Mouse (Mus musculus) neural tube, embryonic 11.5 days (tissue): ENCODE measurements around the gene Qrich2. TPM values are rescaled to one million over a fixed set of nuclear protein-coding genes. Genes with fewer than 3 reads are reported as not detected.
A peak's percentile ranks its signal among the peaks of the same experiment; 100 is the strongest.
"Not testable (repeated sequence)": the region's sequence is repeated elsewhere in the genome, so short reads cannot be mapped to it uniquely, and the experiment has no call there.

Experiments
- ATAC-seq: fragments of 200-750 bp; cut with Nextera tagmentation; 2 replicates; pipeline ENCODE4 v1.8.0; 2017; ENCODE audit warnings: moderate number of reproducible peaks, mild to moderate bottlenecking, moderate TSS enrichment, moderate library complexity; ENCODE audit not compliant: insufficient read depth, low FRiP score, low TSS enrichment
- DNase-seq: peaks from one replicate; pipeline ENCODE4 v3.0.0-alpha.2; 2015; ENCODE audit warnings: low spot score
- H3K27ac ChIP-seq: fragments of 300-500 bp; sonication (generic); 2 replicates; pipeline ENCODE4 v1.5.1; 2014; ENCODE audit warnings: low read depth, mild to moderate bottlenecking, low read length
- H3K27me3 ChIP-seq: fragments of 300-500 bp; sonication (generic); 2 replicates; pipeline ENCODE4 v1.6.1; 2014; ENCODE audit warnings: mild to moderate bottlenecking, low read length, mixed read lengths; ENCODE audit not compliant: control insufficient read depth, insufficient read depth
- H3K36me3 ChIP-seq: fragments of 300-500 bp; sonication (generic); 2 replicates; pipeline ENCODE4 v1.6.1; 2014; ENCODE audit warnings: mild to moderate bottlenecking, low read length, moderate library complexity, mixed read lengths; ENCODE audit not compliant: control insufficient read depth, insufficient read depth
- H3K4me1 ChIP-seq: fragments of 300-500 bp; sonication (generic); 2 replicates; pipeline ENCODE4 v1.6.1; 2014; ENCODE audit warnings: low read length, mixed read lengths; ENCODE audit not compliant: control insufficient read depth, insufficient read depth
- H3K4me2 ChIP-seq: fragments of 300-500 bp; sonication (generic); 2 replicates; pipeline ENCODE4 v1.6.1; 2014; ENCODE audit warnings: low read depth, mild to moderate bottlenecking, moderate library complexity
- H3K4me3 ChIP-seq: fragments of 300-500 bp; sonication (generic); 2 replicates; pipeline ENCODE4 v1.5.1; 2014; ENCODE audit warnings: low read depth, low read length
- H3K9ac ChIP-seq: fragments of 300-500 bp; sonication (generic); 2 replicates; pipeline ENCODE4 v1.6.1; 2014; ENCODE audit warnings: mild to moderate bottlenecking, low read length
- H3K9me3 ChIP-seq: fragments of 300-500 bp; sonication (generic); 2 replicates; pipeline ENCODE4 v1.6.1; 2016; ENCODE audit warnings: low read length; ENCODE audit not compliant: control insufficient read depth
- WGBS: fragments of 180-500 bp; shearing (Covaris S2); extraction: QIAGEN DNeasy Blood & Tissue Kit; methylation state at CpG from one replicate; pipeline ENCODE4 v1.1.7; 2014; 5-methylcytosine and 5-hydroxymethylcytosine counted together
- polyA plus RNA-seq: library from polyadenylated mRNA; unstranded; fragments of >200 nt; fragmentation: Nextera tagmentation; extraction: Ambion mirVana; gene quantifications from 2 replicates; pipeline ENCODE4 v1.2.1, GENCODE M21; 2014

The Qrich2 gene
- polyA plus RNA-seq, 1 experiment from 2014 or later = 0.40 TPM

- Histone ChIP-seq H3K4me3 (no peak overlapping the region), H3K27me3 (no peaks in the 10 kb centered on the region), H3K9me3 (no peaks in the 10 kb centered on the region), H3K4me1 (peaks cover 6% of the 10 kb centered on the region), H3K36me3 (no peaks in the 10 kb centered on the region), H3K4me2 (no peak overlapping the region), H3K9ac (no peak overlapping the region), H3K27ac (no peak overlapping the region)
- ATAC-seq (no peak), DNase-seq (no peak)
- 74% methylated on average over 6 of the region's 6 CpGs for WGBS
Observed at GRCm38 (mm10) chr11:116416196-116416943, 49.7 kb downstream of the Qrich2 start.

DNA sequence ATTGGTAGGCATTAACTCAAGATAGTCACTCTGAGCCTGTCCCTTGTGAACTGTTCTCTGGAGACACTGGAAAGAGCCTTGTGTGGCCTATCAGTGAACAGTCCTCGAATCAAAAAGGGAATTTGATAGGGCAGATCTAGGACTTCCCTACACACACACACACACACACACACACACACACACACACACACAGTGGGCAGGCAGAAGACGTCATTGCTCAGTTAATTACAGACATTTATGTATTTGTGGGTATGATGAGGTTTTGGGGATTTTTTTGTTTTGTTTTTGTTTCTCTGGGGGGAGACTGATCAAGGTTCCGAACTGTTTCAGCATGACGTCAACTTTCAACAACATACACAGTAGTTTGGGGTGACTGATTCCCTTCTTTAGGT is 52.4 kb downstream of the Qrich2 start:
- no peak overlapping the region for H3K9ac ChIP-seq
- peaks cover 9% of the 10 kb centered on the region for H3K4me1 ChIP-seq
- H3K4me2 ChIP-seq = peak overlapping the region; percentile 98
- ATAC-seq = no peak
- DNase-seq = no peak
- WGBS = 82% methylated on average over 4 of the region's 4 CpGs
- H3K4me3 ChIP-seq = no peak overlapping the region; the same call in 1 of the 2 replicates
- H3K27me3 ChIP-seq = no peaks in the 10 kb centered on the region
- H3K27ac ChIP-seq = peak overlapping the region; percentile 89; the same call in 1 of the 2 replicates
- no peaks in the 10 kb centered on the region for H3K9me3 ChIP-seq
- no peaks in the 10 kb centered on the region for H3K36me3 ChIP-seq

DNA sequence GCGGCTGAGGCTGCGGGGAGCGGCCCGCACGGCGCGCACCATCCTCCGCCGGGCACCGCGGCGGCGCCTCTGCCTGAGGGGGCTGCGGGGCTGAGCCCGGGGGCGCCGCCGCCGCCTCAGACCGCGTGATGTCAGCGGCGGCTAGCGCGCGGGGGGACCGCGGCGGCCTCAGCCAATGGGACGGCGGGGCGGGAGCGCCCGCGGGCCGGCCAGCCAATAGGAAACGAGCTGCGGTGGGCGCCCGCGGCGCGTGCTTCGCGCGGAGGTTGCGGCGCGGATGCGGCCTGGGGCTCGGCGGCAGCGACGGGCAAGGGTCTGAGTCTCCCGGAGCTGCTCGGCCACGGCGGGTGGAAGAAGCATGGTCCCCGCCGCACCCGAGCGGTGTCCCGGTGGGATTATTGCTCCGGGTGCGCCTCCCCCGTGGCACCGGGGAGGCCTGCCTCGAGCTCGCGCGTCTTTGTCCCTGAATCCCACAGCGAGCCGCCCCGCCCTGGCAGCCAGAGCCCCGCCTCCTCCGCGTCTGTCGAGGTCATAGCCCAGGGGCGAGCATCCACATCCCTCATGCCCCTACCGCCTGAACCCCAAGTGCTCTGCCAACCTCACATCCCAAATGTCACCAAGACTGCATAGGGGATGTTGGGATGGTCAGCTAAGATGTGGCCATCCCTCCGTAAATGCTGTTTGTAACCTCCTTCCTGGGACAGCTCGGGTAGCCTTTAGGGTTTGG is 53.0 kb downstream of the Qrich2 start, which contains the start of gene Rnf157:
Rnf157 (minus strand) TSS at position 129 of the 727 bp plus-strand sequence.
- Histone ChIP-seq H3K9me3 (no peaks in the 10 kb centered on the region), H3K36me3 (no peaks in the 10 kb centered on the region), H3K4me1 (peaks cover 9% of the 10 kb centered on the region), H3K4me2 (peak within 1 kb of the TSS; percentile 98), H3K9ac (peak within 1 kb of the TSS; percentile 93), H3K4me3 (peak within 1 kb of the TSS; percentile 82), H3K27me3 (no peaks in the 10 kb centered on the region), H3K27ac (peak within 1 kb of the TSS; percentile 89)
- WGBS = 2% methylated on average over 66 of the region's 82 CpGs
- DNase-seq = peak; percentile 93
- ATAC-seq = peak; percentile 95

- H3K27ac ChIP-seq = peak overlapping the region; percentile 89
- no peaks in the 10 kb centered on the region for H3K9me3 ChIP-seq
- peak overlapping the region; percentile 93 for H3K9ac ChIP-seq
- peak overlapping the region; percentile 98 for H3K4me2 ChIP-seq
- DNase-seq (peak; percentile 44), ATAC-seq (peak; percentile 21; the same call in 1 of the 2 replicates)
- whole genome bisulfite sequencing = under 1% methylated on average over 53 of the region's 76 CpGs
- H3K36me3 ChIP-seq = no peaks in the 10 kb centered on the region
- H3K4me1 ChIP-seq = peaks cover 9% of the 10 kb centered on the region
- H3K27me3 ChIP-seq = no peaks in the 10 kb centered on the region
- H3K4me3 ChIP-seq = peak overlapping the region; percentile 82
Observed at GRCm38 (mm10) chr11:116412028-116412827, 53.8 kb downstream of the Qrich2 start.

- peak overlapping the region; percentile 98 for H3K4me2 ChIP-seq
- no peak overlapping the region for H3K27ac ChIP-seq
- no peaks in the 10 kb centered on the region for H3K36me3 ChIP-seq
- H3K4me1 ChIP-seq = peaks cover 9% of the 10 kb centered on the region
- H3K9ac ChIP-seq = peak overlapping the region; percentile 93; the same call in 1 of the 2 replicates
- H3K4me3 ChIP-seq = peak overlapping the region; percentile 82
- WGBS = 11% methylated on average over 6 of the region's 6 CpGs
- ATAC-seq = no peak
- no peak for DNase-seq
- H3K9me3 ChIP-seq = no peaks in the 10 kb centered on the region
- no peaks in the 10 kb centered on the region for H3K27me3 ChIP-seq
Observed at GRCm38 (mm10) chr11:116411582-116411981, 54.5 kb downstream of the Qrich2 start.

- H3K27ac ChIP-seq, DNase-seq, H3K4me2 ChIP-seq, H3K4me1 ChIP-seq, H3K9ac ChIP-seq, H3K36me3 ChIP-seq, H3K4me3 ChIP-seq, H3K9me3 ChIP-seq, ATAC-seq, H3K27me3 ChIP-seq: not testable (repeated sequence)
- WGBS = 94% methylated on average over 4 of the region's 4 CpGs
Observed at GRCm38 (mm10) chr11:116410415-116410814, 55.6 kb downstream of the Qrich2 start.

DNA sequence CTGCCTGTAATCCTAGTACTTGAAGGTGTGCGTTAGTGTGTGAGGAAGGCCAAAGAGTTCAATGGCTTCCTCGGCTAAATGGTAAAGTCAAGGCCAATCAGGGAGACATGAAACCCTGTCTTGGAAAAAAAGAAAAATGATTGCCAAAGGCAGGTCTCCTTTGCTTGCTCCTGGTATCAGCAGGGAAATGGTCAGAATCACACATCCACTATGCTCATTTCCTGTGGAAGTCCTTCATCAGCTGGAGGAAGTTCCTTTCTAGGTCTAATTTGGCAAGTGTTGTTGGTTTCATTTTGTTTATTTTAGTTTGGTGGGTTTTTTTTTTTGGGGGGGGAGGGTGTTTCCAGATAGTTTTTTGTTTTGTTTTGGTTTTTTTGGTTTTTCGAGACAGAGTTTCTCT is 57.0 kb downstream of the Qrich2 start:
- Histone ChIP-seq H3K9me3 (no peaks in the 10 kb centered on the region), H3K4me1 (peaks cover 9% of the 10 kb centered on the region), H3K4me2 (no peak overlapping the region), H3K27me3 (no peaks in the 10 kb centered on the region), H3K27ac (no peak overlapping the region), H3K9ac (no peak overlapping the region), H3K36me3 (peaks cover under 1% of the 10 kb centered on the region; the same call in 1 of the 2 replicates), H3K4me3 (no peak overlapping the region)
- DNase-seq (no peak), ATAC-seq (no peak)
- WGBS = 90% methylated on average over 3 of the region's 3 CpGs

DNA sequence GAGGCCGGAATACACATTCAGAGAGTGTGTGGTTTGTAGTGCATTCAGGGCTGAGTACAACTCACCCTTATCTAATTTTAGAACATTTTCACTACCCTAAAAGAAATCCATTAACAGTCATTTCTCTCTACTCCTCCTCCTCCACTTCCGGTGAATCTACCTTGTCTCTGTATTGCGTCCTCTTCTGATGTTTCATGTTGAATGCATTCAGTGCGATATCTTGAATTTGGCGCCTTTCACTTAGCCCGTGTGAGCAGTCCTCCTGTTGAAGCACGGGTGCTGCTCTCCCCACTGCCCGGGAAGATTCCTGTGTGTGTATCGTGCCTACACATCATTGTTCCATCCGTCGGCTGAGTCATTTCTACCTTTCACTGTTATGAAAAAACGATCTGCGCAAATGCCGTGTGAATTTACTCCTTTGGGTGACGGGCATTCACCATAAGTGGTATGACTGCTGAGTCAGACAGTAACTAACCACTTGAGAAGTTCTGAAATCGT is 59.8 kb downstream of the Qrich2 start:
- H3K4me1 ChIP-seq = peaks cover 3% of the 10 kb centered on the region; the same call in 1 of the 2 replicates
- no peak overlapping the region for H3K4me3 ChIP-seq
- no peak overlapping the region for H3K27ac ChIP-seq
- peaks cover 4% of the 10 kb centered on the region; the same call in 1 of the 2 replicates for H3K36me3 ChIP-seq
- no peak for DNase-seq
- WGBS = 94% methylated on average over 16 of the region's 16 CpGs
- H3K9ac ChIP-seq = no peak overlapping the region
- H3K9me3 ChIP-seq = no peaks in the 10 kb centered on the region
- H3K4me2 ChIP-seq = no peak overlapping the region
- H3K27me3 ChIP-seq = no peaks in the 10 kb centered on the region
- no peak for ATAC-seq
